Mouse (Mus musculus): ENCODE measurements around the gene Wbp2. TPM values are rescaled to one million over a fixed set of nuclear protein-coding genes. Genes with fewer than 3 reads are reported as not detected.
"Not testable (repeated sequence)": the region's sequence is repeated elsewhere in the genome, so short reads cannot be mapped to it uniquely, and the experiment has no call there.

The Wbp2 gene
- polyA plus RNA-seq, 1 experiment, result 142 TPM

DNA sequence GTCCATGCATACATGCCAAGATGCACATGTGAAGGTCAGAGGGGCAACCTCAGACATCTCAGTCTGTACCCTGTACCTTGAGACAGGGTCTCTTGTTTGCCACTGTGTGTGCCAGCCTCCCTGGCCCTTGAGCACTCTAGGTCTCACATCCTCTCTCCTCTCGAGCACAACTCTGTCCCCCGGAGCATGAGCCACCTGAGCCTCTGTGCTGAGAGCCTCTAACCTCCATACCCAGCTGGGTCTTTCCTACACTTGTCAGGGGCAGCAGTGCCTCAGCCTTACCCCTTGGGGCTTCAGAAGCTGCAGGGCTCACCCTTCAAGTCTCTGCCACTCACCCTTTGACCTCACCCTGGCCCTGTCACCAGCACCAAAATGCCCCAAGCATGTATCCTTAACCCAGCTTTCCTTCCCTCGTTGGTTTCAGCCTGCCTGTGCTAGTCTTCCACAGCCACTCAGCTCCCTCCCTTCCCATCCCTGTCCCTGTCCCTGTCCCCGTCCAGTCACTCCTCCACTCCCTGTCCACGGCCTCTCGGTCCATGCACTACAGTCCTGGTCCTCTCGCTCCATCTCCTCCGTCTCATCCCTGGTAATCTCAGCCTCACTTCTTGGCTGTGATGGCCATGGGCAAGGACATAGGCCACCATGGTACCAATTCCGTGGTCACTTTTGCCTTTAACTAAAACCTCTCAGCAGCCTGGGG is 42.4 kb upstream of the Wbp2 start:
- H3K4me3 ChIP-seq (replicated peaks), result no peak overlapping the region
- H3K4me1 ChIP-seq (ENCODE audit: control insufficient read depth), result peaks cover 57% of the 10 kb centered on the region
- peaks cover 14% of the 10 kb centered on the region for H3K27me3 ChIP-seq (ENCODE audit: control insufficient read depth)
- TF ChIP-seq TAL1 (IDR thresholded peaks at IDR 0.05; ENCODE audit: low read length) (no peak), GATA1 (IDR thresholded peaks at IDR 0.05; ENCODE audit: low read length) (no peak)
- peaks cover 41% of the 10 kb centered on the region for H3K36me3 ChIP-seq (ENCODE audit: control insufficient read depth)
- peaks cover 4% of the 10 kb centered on the region for H3K9me3 ChIP-seq (ENCODE audit: control insufficient read depth, low read length)

DNA sequence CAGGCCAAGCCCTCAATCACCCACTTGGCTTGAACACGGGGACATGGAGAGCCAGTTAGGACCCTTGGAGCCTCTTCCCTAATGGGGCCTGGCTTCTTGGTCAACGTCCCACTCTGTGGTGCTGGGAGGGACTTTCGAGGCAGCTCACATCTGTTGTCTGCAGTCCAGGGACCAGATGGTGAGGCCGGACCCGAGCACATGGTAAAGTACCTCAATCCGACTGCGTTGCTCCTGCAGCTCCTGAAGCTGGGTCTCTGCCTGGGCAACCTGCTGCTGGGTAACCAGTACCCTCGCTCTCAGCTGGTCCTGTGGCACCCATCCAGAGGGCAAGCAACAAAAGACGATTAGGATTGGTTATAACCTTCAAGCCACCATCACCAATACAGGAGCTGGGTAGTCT is 41.2 kb upstream of the Wbp2 start:
- H3K4me1 ChIP-seq (ENCODE audit: control insufficient read depth), result peaks cover 55% of the 10 kb centered on the region
- TF ChIP-seq GATA1 (IDR thresholded peaks at IDR 0.05; ENCODE audit: low read length), result no peak
- TF ChIP-seq TAL1 (IDR thresholded peaks at IDR 0.05; ENCODE audit: low read length), result no peak
- no peak overlapping the region for H3K4me3 ChIP-seq (replicated peaks)
- H3K9me3 ChIP-seq (ENCODE audit: control insufficient read depth, low read length), result peaks cover 4% of the 10 kb centered on the region
- H3K27me3 ChIP-seq (ENCODE audit: control insufficient read depth), result peaks cover 14% of the 10 kb centered on the region
- peaks cover 31% of the 10 kb centered on the region for H3K36me3 ChIP-seq (ENCODE audit: control insufficient read depth)

DNA sequence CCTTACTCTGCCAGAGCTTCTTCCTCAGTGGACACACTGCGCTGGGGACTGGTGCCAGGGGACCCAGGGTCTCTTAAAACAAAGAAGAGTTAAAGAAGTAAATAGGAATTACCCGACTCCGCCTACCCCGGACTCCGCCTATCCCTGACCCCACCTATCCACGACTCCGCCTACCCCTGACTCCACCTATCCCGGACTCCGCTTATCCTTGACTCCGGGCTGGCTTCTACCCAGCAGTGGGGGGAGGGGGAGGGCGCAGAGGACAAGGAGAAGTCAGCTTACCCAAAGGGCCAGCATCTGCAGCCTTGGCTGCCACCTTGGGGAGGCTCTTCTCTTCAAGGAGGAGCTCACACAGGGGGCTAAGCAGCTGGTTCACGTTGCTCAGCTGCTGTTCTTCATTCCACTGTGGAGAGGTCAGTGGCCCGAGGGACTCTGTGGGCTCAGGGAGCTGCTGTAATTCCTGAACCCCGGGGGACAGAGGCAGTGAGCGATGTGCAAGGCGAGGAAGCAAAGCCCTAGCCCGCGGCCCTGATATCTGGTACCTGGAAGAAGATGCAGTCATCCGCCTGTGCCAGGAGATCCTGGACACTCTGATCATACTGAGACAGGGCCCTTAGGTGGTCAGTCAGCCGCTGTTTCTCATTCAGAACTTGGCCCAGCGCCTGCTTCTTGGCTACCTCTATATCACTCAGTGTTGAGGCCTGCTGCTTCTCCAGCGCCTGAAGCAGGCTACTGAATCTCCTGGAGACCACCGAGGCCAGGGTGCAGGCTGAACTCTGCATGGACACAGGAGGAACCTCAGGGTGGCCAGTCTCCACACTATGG is 40.6 kb upstream of the Wbp2 start, which contains the start of gene Trim47:
Gene Trim47, minus strand, starts transcription at position 55 of the 825 bp plus-strand sequence.
- TF ChIP-seq TAL1 (IDR thresholded peaks at IDR 0.05; ENCODE audit: low read length) (no peak), GATA1 (IDR thresholded peaks at IDR 0.05; ENCODE audit: low read length) (no peak)
- H3K27me3 ChIP-seq (ENCODE audit: control insufficient read depth), result peaks cover 14% of the 10 kb centered on the region
- H3K36me3 ChIP-seq (ENCODE audit: control insufficient read depth), result peaks cover 25% of the 10 kb centered on the region
- H3K4me1 ChIP-seq (ENCODE audit: control insufficient read depth), result peaks cover 57% of the 10 kb centered on the region
- H3K9me3 ChIP-seq (ENCODE audit: control insufficient read depth, low read length), result peaks cover 4% of the 10 kb centered on the region
- H3K4me3 ChIP-seq (replicated peaks), result no peak within 1 kb of the TSS

DNA sequence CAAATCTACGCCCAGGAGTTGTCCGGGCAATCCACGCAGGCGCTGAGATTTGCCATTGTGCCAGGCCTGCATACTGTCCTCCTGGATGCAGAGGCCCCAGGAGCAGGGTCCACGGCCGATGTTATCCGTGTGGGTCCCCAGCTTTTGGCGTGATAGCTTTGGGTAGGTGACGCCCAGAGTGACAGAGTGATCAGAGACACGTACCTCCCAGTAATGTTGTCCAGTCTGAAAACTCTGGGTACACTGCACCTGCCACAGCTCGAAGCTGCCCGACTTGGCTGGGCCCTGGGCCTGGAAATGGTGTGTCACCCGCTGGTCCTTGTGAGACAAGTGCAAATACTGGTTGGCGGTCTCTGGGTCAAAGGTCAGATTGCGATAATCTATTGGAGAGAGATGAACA is 39.5 kb upstream of the Wbp2 start:
- Histone ChIP-seq H3K27me3 (ENCODE audit: control insufficient read depth) (peaks cover 14% of the 10 kb centered on the region), H3K4me3 (replicated peaks) (no peak overlapping the region), H3K4me1 (ENCODE audit: control insufficient read depth) (peaks cover 56% of the 10 kb centered on the region), H3K36me3 (ENCODE audit: control insufficient read depth) (peaks cover 14% of the 10 kb centered on the region), H3K9me3 (ENCODE audit: control insufficient read depth, low read length) (peaks cover 4% of the 10 kb centered on the region)
- TF ChIP-seq TAL1 (IDR thresholded peaks at IDR 0.05; ENCODE audit: low read length) (no peak), GATA1 (IDR thresholded peaks at IDR 0.05; ENCODE audit: low read length) (no peak)

DNA sequence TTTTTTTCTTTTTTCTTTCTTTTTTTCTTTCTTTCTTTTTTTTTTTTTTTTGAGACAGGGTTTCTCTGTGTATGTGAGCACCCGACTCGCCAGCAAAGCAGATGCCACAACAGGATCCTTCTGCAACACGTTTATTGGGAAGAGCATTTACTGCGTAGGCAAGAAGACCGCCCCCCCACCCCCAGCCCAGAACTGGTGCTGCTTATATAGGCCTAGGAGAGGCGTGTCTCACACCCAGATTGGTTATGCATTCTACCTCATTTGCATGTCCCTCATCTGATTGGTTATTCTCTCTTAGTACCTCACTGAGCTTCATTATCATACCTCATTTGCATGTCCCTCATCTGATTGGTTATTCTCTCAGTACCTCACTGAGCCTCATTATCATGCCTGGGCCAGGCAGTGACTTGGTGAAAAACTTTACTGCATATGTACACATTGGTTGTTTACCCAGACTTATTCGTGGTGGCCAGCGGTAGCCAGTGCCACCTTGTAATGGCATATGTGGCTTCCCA is 35.0 kb upstream of the Wbp2 start:
- Histone ChIP-seq H3K4me1 (ENCODE audit: control insufficient read depth) (peaks cover 22% of the 10 kb centered on the region), H3K36me3 (ENCODE audit: control insufficient read depth) (peaks cover 14% of the 10 kb centered on the region)
- not testable (repeated sequence) for H3K9me3 ChIP-seq (ENCODE audit: control insufficient read depth, low read length); H3K27me3 ChIP-seq (ENCODE audit: control insufficient read depth); H3K4me3 ChIP-seq (replicated peaks)

DNA sequence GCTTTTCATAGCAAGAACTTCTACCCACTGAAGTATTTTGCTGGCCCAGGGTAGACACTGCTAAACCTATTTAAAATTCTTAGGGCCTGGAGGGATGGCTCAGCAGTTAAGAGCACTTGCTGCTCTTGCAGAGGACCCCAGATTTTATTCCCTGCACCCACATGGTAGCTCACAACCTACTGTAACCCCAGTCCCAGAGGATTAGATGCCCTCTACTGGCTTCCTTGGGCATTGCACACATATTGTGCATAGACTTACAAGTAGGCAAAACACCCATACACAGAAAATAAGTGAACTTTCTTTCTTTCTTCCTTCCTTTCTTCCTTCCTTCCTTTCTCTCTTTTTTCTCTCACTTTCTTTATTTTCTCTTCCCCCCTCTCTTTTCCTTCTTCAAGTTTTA is 31.0 kb upstream of the Wbp2 start:
- H3K4me3 ChIP-seq (replicated peaks), result no peak overlapping the region

DNA sequence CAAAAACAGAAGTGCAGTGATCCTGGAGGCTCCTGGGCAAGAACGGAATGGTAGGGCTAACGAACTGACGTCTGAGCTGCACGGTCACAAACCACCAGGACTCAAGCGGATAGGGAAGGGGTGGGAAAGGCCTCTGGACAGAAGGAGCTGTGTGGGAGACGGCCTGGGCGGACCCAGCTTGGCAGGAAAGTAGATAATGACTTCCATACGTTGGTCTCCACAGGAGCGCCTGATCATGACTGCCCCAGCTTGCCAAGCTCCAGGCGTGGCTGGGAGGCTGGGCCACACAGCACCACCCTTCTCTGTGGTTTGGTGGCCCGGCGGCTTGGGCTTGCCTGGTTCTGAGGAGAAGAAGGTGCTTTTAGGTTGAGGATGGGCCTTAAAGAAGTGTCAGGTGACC is 30.4 kb upstream of the Wbp2 start:
- peaks cover 11% of the 10 kb centered on the region for H3K4me1 ChIP-seq (ENCODE audit: control insufficient read depth)
- H3K4me3 ChIP-seq (replicated peaks), result no peak overlapping the region
- TF ChIP-seq GATA1 (IDR thresholded peaks at IDR 0.05; ENCODE audit: low read length), result no peak
- TF ChIP-seq TAL1 (IDR thresholded peaks at IDR 0.05; ENCODE audit: low read length), result no peak
- 0 out of 2 replicates have a peak, but pooled peaks cover 2% of the 10 kb centered on the region for H3K9me3 ChIP-seq (ENCODE audit: control insufficient read depth, low read length)
- H3K27me3 ChIP-seq (ENCODE audit: control insufficient read depth), result no peaks in the 10 kb centered on the region
- H3K36me3 ChIP-seq (ENCODE audit: control insufficient read depth), result no peaks in the 10 kb centered on the region; the same call in 1 of the 2 replicates

More for the DNA sequence above, 31.0 kb upstream of the Wbp2 start:
- 0 out of 2 replicates have a peak, but pooled peaks cover 2% of the 10 kb centered on the region for H3K9me3 ChIP-seq (ENCODE audit: control insufficient read depth, low read length)
- no peaks in the 10 kb centered on the region; the same call in 1 of the 2 replicates for H3K36me3 ChIP-seq (ENCODE audit: control insufficient read depth)
- TF ChIP-seq TAL1 (IDR thresholded peaks at IDR 0.05; ENCODE audit: low read length), result no peak
- H3K4me1 ChIP-seq (ENCODE audit: control insufficient read depth), result peaks cover 13% of the 10 kb centered on the region
- no peaks in the 10 kb centered on the region for H3K27me3 ChIP-seq (ENCODE audit: control insufficient read depth)

DNA sequence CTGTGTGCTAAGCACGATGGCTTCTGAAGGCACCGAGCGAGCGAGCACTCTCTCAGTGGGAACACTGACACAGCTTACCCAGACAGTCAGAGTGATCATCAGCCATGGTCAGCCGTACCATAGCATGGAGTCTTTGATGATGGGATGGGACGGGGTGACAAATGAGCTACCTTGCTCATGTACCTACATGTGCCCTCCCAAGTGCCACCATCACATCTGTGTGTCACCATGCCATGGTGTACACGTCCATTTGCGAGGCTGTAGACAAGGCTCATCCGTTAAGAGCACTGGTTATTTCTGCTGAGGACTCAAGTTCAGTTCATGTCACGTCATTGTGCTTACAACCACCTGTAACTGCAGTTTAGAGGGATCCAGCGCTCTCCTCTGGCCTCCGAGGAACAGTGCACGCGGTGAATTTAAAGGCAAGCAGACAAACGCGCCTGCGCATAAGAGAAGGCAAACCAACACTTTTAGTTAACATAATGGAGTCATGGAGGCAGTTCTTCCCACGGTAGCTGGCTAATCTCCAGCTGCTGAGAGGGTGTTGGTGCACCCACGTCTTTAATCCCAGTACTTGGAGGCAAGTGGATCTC is 24.9 kb upstream of the Wbp2 start:
- no peak for TF ChIP-seq GATA1 (IDR thresholded peaks at IDR 0.05; ENCODE audit: low read length)
- TF ChIP-seq TAL1 (IDR thresholded peaks at IDR 0.05; ENCODE audit: low read length), result no peak
- no peak overlapping the region for H3K4me3 ChIP-seq (replicated peaks)
- peaks cover 52% of the 10 kb centered on the region for H3K27me3 ChIP-seq (ENCODE audit: control insufficient read depth)
- peaks cover 26% of the 10 kb centered on the region for H3K4me1 ChIP-seq (ENCODE audit: control insufficient read depth)
- no peaks in the 10 kb centered on the region for H3K36me3 ChIP-seq (ENCODE audit: control insufficient read depth)
- peaks cover 6% of the 10 kb centered on the region; the same call in 1 of the 2 replicates for H3K9me3 ChIP-seq (ENCODE audit: control insufficient read depth, low read length)

DNA sequence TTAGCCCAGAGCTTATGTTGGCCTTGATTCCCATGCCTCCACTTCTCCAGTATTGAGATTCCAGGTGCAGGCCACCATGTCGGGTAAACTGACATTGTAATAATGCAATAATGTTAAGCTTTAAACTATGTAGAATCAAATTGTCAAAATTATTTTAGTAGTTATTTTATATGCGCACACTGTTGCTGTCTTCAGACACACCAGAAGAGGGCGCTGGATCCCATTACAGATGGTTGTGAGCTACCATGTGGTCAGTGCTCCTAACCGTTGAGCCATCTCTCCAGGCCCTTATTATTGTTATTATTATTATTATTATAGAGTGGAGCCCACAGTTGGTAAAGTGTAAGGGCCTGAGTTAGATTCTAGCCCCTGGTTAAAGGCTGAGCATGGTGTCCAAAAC is 24.3 kb upstream of the Wbp2 start:
- no peak for TF ChIP-seq GATA1 (IDR thresholded peaks at IDR 0.05; ENCODE audit: low read length)
- Histone ChIP-seq H3K4me3 (replicated peaks) (no peak overlapping the region), H3K9me3 (ENCODE audit: control insufficient read depth, low read length) (peaks cover 6% of the 10 kb centered on the region; the same call in 1 of the 2 replicates), H3K36me3 (ENCODE audit: control insufficient read depth) (no peaks in the 10 kb centered on the region), H3K27me3 (ENCODE audit: control insufficient read depth) (peaks cover 58% of the 10 kb centered on the region), H3K4me1 (ENCODE audit: control insufficient read depth) (peaks cover 32% of the 10 kb centered on the region)

Measured in erythroblast, embryonic 14.5 days (primary cell).